8 mouse cellular contexts compared by ENCODE assay signal in the genomic region with DNA sequence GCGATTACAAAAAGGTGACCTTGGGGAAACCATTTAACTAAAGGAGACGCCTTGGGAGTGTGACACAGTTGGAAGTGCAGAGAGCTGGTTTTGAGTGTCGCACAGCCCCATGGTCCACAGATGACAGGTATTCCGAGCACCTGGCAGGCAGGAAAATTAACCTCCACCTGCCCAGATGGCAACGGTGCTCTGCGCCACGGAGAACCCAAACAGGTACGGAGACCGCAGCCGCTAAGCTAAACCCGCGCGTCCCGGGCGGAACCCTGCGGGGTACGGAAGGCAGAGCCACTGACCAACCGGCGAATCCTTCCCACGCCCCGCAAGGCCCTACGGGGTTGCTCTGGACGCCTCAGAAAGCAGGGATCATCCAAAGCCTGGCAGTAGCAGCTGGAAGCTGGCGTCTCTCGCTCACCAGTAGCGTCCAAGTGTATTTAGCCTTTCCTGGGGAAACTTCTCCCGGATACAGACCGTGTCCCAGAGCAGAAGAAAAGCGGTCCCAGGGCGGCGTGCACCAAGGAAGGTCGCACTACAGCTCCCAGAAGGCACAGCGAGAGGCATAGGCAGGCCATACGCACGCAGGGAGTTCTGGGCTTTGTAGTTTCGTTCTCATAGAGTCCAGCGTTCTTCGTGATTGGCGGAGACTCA. TPM values are rescaled to one million over a fixed set of nuclear protein-coding genes. Genes with fewer than 3 reads are reported as not detected.
A peak's percentile ranks its signal among the peaks of the same experiment; 100 is the strongest.
DNase-seq lines count a peak whose midpoint lies in the region; ATAC-seq and TF ChIP-seq lines count a peak whose summit lies in the region.

A gene (minus strand): TSS at position 536 of the 645 bp plus-strand sequence.

- no peak for TF ChIP-seq POLR2A in bone marrow, adult 2 months (IDR thresholded peaks at IDR 0.05; ENCODE audit: borderline replicate concordance, control insufficient read depth, low read depth, low read length)

- TF ChIP-seq CTCF in bone marrow, adult 2 months (IDR thresholded peaks at IDR 0.05; ENCODE audit: control insufficient read depth, insufficient read depth, low read length), result no peak

- H3K27me3 ChIP-seq in embryonic facial prominence, embryonic 15.5 days, result no peaks in the 10 kb centered on the region
- H3K27me3 ChIP-seq in heart, embryonic 10.5 days (ENCODE audit: insufficient read depth, poor library complexity, severe bottlenecking), result no peaks in the 10 kb centered on the region
- 0 out of 2 replicates have a peak, but pooled peaks cover 6% of the 10 kb centered on the region for H3K27me3 ChIP-seq in kidney, embryonic 15.5 days

- peak within 1 kb of the TSS; percentile 77 for H3K4me2 ChIP-seq in embryonic facial prominence, embryonic 15.5 days (replicated peaks)
- H3K4me2 ChIP-seq in kidney, embryonic 15.5 days, result peak within 1 kb of the TSS; percentile 80

- no peaks in the 10 kb centered on the region for H3K9me3 ChIP-seq in embryonic facial prominence, embryonic 15.5 days (replicated peaks)
- no peaks in the 10 kb centered on the region for H3K9me3 ChIP-seq in heart, embryonic 10.5 days
- H3K9me3 ChIP-seq in kidney, embryonic 15.5 days (replicated peaks), result no peaks in the 10 kb centered on the region

- peak within 1 kb of the TSS; percentile 43 for H3K9ac ChIP-seq in embryonic facial prominence, embryonic 15.5 days
- peak within 1 kb of the TSS; percentile 85 for H3K9ac ChIP-seq in kidney, embryonic 15.5 days

- no peak within 1 kb of the TSS for H3K27ac ChIP-seq in bone marrow, adult 2 months (ENCODE audit: control insufficient read depth, insufficient read depth, low read depth, low read length, poor library complexity)
- H3K27ac ChIP-seq in embryonic facial prominence, embryonic 15.5 days (replicated peaks), result peak within 1 kb of the TSS; percentile 36; the same call in 1 of the 2 replicates
- peak within 1 kb of the TSS; percentile 90 for H3K27ac ChIP-seq in heart, embryonic 10.5 days
- H3K27ac ChIP-seq in kidney, embryonic 15.5 days, result peak within 1 kb of the TSS; percentile 89

- peak; percentile 93 for DNase-seq in 416B (ENCODE audit: low read depth)
- peak; percentile 97 for DNase-seq in heart, embryonic 10.5 days (ENCODE audit: low spot score)
- DNase-seq in liver, result peak; percentile 85
- peak; percentile 78 to 85 for DNase-seq in spleen, postnatal 4 days (ENCODE audit: low spot score in 2 of 2)

- peaks cover 2% of the 10 kb centered on the region for H3K4me1 ChIP-seq in bone marrow, adult 2 months (ENCODE audit: control insufficient read depth, insufficient read depth, low read length)
- H3K4me1 ChIP-seq in embryonic facial prominence, embryonic 15.5 days, result 0 out of 2 replicates have a peak, but pooled peaks cover 2% of the 10 kb centered on the region
- 0 out of 2 replicates have a peak, but pooled peaks cover 2% of the 10 kb centered on the region for H3K4me1 ChIP-seq in heart, embryonic 10.5 days
- H3K4me1 ChIP-seq in kidney, embryonic 15.5 days, result peaks cover 11% of the 10 kb centered on the region; the same call in 1 of the 2 replicates

- under 1% methylated on average over 39 of the region's 39 CpGs for WGBS in bone marrow, adult 2 months
- WGBS in embryonic facial prominence, embryonic 15.5 days, result under 1% methylated on average over 39 of the region's 39 CpGs
- WGBS in heart, embryonic 10.5 days, result under 1% methylated on average over 39 of the region's 39 CpGs
- under 1% methylated on average over 39 of the region's 39 CpGs for WGBS in kidney, embryonic 15.5 days

- no peaks in the 10 kb centered on the region for H3K36me3 ChIP-seq in embryonic facial prominence, embryonic 15.5 days
- peaks cover 24% of the 10 kb centered on the region for H3K36me3 ChIP-seq in heart, embryonic 10.5 days
- no peaks in the 10 kb centered on the region; the same call in 1 of the 2 replicates for H3K36me3 ChIP-seq in kidney, embryonic 15.5 days

- peak within 1 kb of the TSS; percentile 80 for H3K4me3 ChIP-seq in bone marrow, adult 2 months (replicated peaks; ENCODE audit: control insufficient read depth, low read depth, low read length)
- H3K4me3 ChIP-seq in embryonic facial prominence, embryonic 15.5 days (replicated peaks), result peak within 1 kb of the TSS; percentile 67
- peak within 1 kb of the TSS; percentile 86 for H3K4me3 ChIP-seq in heart, embryonic 10.5 days
- peak within 1 kb of the TSS; percentile 83 for H3K4me3 ChIP-seq in kidney, embryonic 15.5 days (replicated peaks)

- peak; percentile 95 for ATAC-seq in embryonic facial prominence, embryonic 15.5 days (ENCODE audit: insufficient number of reproducible peaks, low FRiP score, low TSS enrichment, low read depth)
- ATAC-seq in kidney, embryonic 15.5 days (replicated peaks; ENCODE audit: low FRiP score), result peak; percentile 99
- ATAC-seq in monocyte, adult 5-6 weeks (replicated peaks; ENCODE audit: insufficient number of reproducible peaks, low FRiP score, low TSS enrichment, poor library complexity, severe bottlenecking), result peak; percentile 99

RNA-seq across cellular contexts. Expression of the gene that starts here (rescaled TPM):
- 2.0 and 5.9 TPM in 2 replicates for polyA plus RNA-seq in bone marrow, adult 2 months (2011; ENCODE audit: insufficient read depth, insufficient read length, low replicate concordance, missing spikeins)
- 10.5 and 11.6 TPM in 2 replicates for polyA plus RNA-seq in embryonic facial prominence, embryonic 15.5 days (2015; fragmentation: Nextera tagmentation; extraction: Ambion mirVana)
- 19.5 and 23.0 TPM in 2 replicates for polyA plus RNA-seq in heart, embryonic 10.5 days (2016; fragmentation: Nextera tagmentation; extraction: Ambion mirVana)
- polyA plus RNA-seq in kidney, embryonic 15.5 days (2015; fragmentation: Nextera tagmentation; extraction: Ambion mirVana), result 11.8 and 13.7 TPM in 2 replicates
- 3.7 to 6.9 TPM (median 4.7 TPM) in 3 replicates for total RNA-seq in monocyte, adult 5-6 weeks (2017)
